Mouse (Mus musculus): ENCODE measurements around the gene Fam163a.

GRCm38 (mm10) chr1:156214651-156215050, 9.8 kb upstream of the Fam163a start:
- TF ChIP-seq CHD2 (IDR thresholded peaks at IDR 0.05; ENCODE audit: low read depth, low read length): no peak
- TF ChIP-seq ZC3H11A (IDR thresholded peaks at IDR 0.05; ENCODE audit: borderline replicate concordance, low read depth, low read length): no peak

Data from ES-E14 (cell line).